Mouse (Mus musculus): ENCODE results near the gene Tspyl2. TPM values are rescaled to one million over a fixed set of nuclear protein-coding genes. Genes with fewer than 3 reads are reported as not detected.
"Not testable (repeated sequence)": the region's sequence is repeated elsewhere in the genome, so short reads cannot be mapped to it uniquely, and the experiment has no call there.

Tspyl2 gene
- polyA plus RNA-seq, 1 experiment from 2014 or later = 60.5 TPM

DNA sequence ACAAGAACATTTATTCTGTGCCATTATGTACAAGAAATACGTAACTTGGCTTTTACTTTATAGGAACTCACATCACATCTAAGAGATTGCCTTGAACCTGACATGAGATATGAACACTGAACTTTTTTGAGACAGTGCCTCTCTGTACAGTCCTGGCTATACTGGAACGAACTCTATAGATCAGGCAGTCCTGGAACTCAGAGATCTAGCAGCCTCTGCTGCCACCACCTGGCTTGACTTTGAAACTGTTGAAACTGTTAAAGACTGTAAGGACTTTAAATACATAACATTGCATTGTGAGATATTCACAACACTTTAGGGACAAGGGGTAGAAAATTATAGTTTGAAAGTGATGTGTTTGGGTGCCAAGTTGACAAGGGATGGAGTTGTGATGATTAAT is 34.3 kb downstream of the Tspyl2 start:
- H3K4me2 ChIP-seq (ENCODE audit: low read length) = no peak overlapping the region
- no peak overlapping the region for H3K27ac ChIP-seq (ENCODE audit: low read length)
- H3K4me1 ChIP-seq (ENCODE audit: control insufficient read depth, insufficient read depth, low read length) = no peaks in the 10 kb centered on the region
- ATAC-seq = peak; percentile 68; the same call in 1 of the 2 replicates
- WGBS = 59% methylated on average over 2 of the region's 2 CpGs
- no peak overlapping the region for H3K9ac ChIP-seq (ENCODE audit: low read depth, low read length)
- no peak overlapping the region for H3K4me3 ChIP-seq (ENCODE audit: low read depth, low read length)
- peaks cover 6% of the 10 kb centered on the region; the same call in 1 of the 2 replicates for H3K27me3 ChIP-seq (ENCODE audit: control insufficient read depth, insufficient read depth, low read depth, low read length)
- H3K36me3 ChIP-seq (ENCODE audit: control insufficient read depth, insufficient read depth, low read length) = no peaks in the 10 kb centered on the region; the same call in 1 of the 2 replicates
- H3K9me3 ChIP-seq (replicated peaks; ENCODE audit: control insufficient read depth, low read length, poor library complexity, severe bottlenecking) = no peaks in the 10 kb centered on the region

DNA sequence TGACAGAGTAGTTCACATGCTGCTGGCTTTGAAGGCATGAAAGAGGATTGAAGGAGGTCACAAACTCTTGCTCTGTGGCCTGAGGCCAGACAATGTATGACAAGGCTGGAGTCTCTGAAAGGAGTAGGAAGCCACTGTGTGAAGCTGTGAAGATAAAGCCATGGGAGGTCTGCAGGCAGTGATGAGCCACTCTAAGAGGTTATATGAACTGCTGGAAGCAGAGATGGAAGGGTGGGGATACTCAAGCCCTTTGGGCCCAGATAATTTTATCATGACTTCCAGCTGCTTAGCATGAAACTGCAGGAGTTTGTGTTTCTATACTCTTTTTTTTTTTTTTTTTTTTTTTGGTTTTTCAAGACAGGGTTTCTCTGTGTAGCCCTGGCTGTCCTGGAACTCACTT is 34.9 kb downstream of the Tspyl2 start:
- H3K4me2 ChIP-seq (ENCODE audit: low read length) = no peak overlapping the region
- H3K9me3 ChIP-seq (replicated peaks; ENCODE audit: control insufficient read depth, low read length, poor library complexity, severe bottlenecking) = no peaks in the 10 kb centered on the region
- no peak overlapping the region for H3K27ac ChIP-seq (ENCODE audit: low read length)
- H3K36me3 ChIP-seq (ENCODE audit: control insufficient read depth, insufficient read depth, low read length) = no peaks in the 10 kb centered on the region; the same call in 1 of the 2 replicates
- H3K4me3 ChIP-seq (ENCODE audit: low read depth, low read length) = no peak overlapping the region
- no peaks in the 10 kb centered on the region for H3K4me1 ChIP-seq (ENCODE audit: control insufficient read depth, insufficient read depth, low read length)
- ATAC-seq = no peak
- H3K9ac ChIP-seq (ENCODE audit: low read depth, low read length) = no peak overlapping the region
- peaks cover 6% of the 10 kb centered on the region; the same call in 1 of the 2 replicates for H3K27me3 ChIP-seq (ENCODE audit: control insufficient read depth, insufficient read depth, low read depth, low read length)

DNA sequence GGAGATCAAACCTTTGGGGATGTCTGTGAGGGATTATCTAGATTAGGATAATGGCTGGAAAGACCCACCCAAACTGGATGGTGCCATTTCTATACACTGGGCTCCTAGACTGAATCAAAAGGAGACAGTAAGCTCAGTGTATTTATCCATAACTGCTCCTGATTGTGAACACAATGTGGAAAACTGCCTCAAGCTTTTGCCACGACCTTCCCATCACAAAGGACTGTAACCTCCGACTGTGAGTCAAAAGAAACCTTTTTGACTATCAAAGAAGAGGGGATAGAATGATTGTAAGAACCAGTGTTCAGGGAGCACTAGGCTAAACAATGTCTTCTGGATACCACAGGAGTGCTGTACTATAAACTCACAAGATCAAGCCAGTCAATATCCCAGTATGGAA is 36.0 kb downstream of the Tspyl2 start:
- 58% methylated on average over 2 of the region's 2 CpGs for WGBS
- Histone ChIP-seq H3K4me1 (ENCODE audit: control insufficient read depth, insufficient read depth, low read length) (no peaks in the 10 kb centered on the region), H3K9me3 (replicated peaks; ENCODE audit: control insufficient read depth, low read length, poor library complexity, severe bottlenecking) (no peaks in the 10 kb centered on the region), H3K4me2 (ENCODE audit: low read length) (no peak overlapping the region), H3K27ac (ENCODE audit: low read length) (no peak overlapping the region), H3K27me3 (ENCODE audit: control insufficient read depth, insufficient read depth, low read depth, low read length) (peaks cover 6% of the 10 kb centered on the region), H3K36me3 (ENCODE audit: control insufficient read depth, insufficient read depth, low read length) (no peaks in the 10 kb centered on the region; the same call in 1 of the 2 replicates), H3K4me3 (ENCODE audit: low read depth, low read length) (no peak overlapping the region), H3K9ac (ENCODE audit: low read depth, low read length) (no peak overlapping the region)
- no peak for ATAC-seq

DNA sequence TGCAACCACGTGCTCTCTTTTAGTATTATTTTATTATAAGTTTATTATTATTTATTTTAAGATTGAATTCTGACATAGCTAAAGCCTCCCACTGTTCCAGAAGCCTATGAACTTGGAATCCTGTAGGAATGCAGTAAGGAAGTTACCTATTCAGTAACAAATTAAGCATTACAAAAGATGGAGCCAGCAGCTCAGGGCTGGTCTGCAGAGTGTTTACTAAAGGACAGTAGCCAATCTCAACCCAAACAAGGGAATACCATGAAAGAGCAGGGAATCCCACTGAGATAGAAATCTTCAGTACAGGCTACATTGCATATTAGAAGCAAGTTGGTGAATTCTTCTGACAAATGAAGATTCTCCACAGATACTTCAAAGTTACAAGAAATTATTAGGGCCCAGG is 55.2 kb downstream of the Tspyl2 start:
- not testable (repeated sequence) for H3K9ac ChIP-seq (ENCODE audit: low read depth, low read length); H3K4me2 ChIP-seq (ENCODE audit: low read length); ATAC-seq; H3K36me3 ChIP-seq (ENCODE audit: control insufficient read depth, insufficient read depth, low read length); H3K4me1 ChIP-seq (ENCODE audit: control insufficient read depth, insufficient read depth, low read length); H3K27me3 ChIP-seq (ENCODE audit: control insufficient read depth, insufficient read depth, low read depth, low read length); H3K9me3 ChIP-seq (replicated peaks; ENCODE audit: control insufficient read depth, low read length, poor library complexity, severe bottlenecking); H3K4me3 ChIP-seq (ENCODE audit: low read depth, low read length); H3K27ac ChIP-seq (ENCODE audit: low read length)
- 66% methylated on average over 1 of the region's 1 CpGs for WGBS

Other genes starting within 250 kb of the Tspyl2 start
- gene Iqsec2, start 198.2 kb downstream of the Tspyl2 start, polyA plus RNA-seq (2015; fragmentation: Nextera tagmentation; extraction: Ambion mirVana) = 4.9 and 5.1 TPM in 2 replicates
- gene Kdm5c, start 109.4 kb downstream of the Tspyl2 start, polyA plus RNA-seq (2015; fragmentation: Nextera tagmentation; extraction: Ambion mirVana) = 33.4 and 36.6 TPM in 2 replicates
- gene Kantr, start 14.9 kb downstream of the Tspyl2 start, polyA plus RNA-seq (2015; fragmentation: Nextera tagmentation; extraction: Ambion mirVana) = 44.1 TPM in 2 replicates
- 11.1 and 12.3 TPM in 2 replicates for gene Gpr173, start 26.3 kb upstream of the Tspyl2 start, polyA plus RNA-seq (2015; fragmentation: Nextera tagmentation; extraction: Ambion mirVana)
- not detected in 2 replicates for gene Cldn34a, start 220.9 kb upstream of the Tspyl2 start, polyA plus RNA-seq (2015; fragmentation: Nextera tagmentation; extraction: Ambion mirVana)

All from midbrain, embryonic 16.5 days (tissue).